Comparison of ENCODE assay signal across 13 mouse cellular contexts in the genomic region with DNA sequence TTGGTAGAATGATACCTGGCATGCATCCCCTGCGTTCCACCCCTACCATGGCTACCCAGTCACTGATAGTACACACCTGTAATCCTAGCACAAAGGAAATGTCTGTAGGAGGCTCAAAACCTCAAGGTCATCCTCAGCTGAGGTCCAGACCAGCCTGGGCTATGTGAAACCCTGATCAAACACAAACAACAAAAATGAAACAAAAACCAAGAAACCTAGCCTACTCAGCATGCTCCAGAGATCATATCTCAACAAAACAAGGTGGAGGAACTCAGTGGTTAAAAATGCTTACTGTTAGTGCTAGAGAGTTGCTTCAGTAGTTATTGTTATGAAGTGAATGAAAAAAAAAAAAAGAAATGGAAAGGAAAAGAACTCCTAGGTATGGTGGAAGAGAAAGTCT. TPM values are rescaled to one million over a fixed set of nuclear protein-coding genes. Genes with fewer than 3 reads are reported as not detected.
DNase-seq lines count a peak whose midpoint lies in the region; ATAC-seq and TF ChIP-seq lines count a peak whose summit lies in the region.
"Had no signal": no experiment of that assay in that cellular context is flagged by ENCODE, and none has a peak within 500 bp of the region (broad histone marks: within the 10 kb centered on the region; RNA-seq: fewer than 3 reads in every experiment).

A gene (minus strand): TSS at position 183 of the 400 bp plus-strand sequence.

- no peak for TF ChIP-seq CTCF in liver, postnatal 0 days (IDR thresholded peaks at IDR 0.05; ENCODE audit: low read depth)

- 82% methylated on average over 1 of the region's 1 CpGs for WGBS in heart, embryonic 15.5 days
- 53% methylated on average over 1 of the region's 1 CpGs for WGBS in liver, postnatal 0 days (ENCODE audit: insufficient replicate concordance)
- WGBS in hindbrain, embryonic 12.5 days, result 92% methylated on average over 1 of the region's 1 CpGs
- WGBS in forebrain, embryonic 10.5 days, result 97% methylated on average over 1 of the region's 1 CpGs

- TF ChIP-seq EP300 in liver, postnatal 0 days (IDR thresholded peaks at IDR 0.05; ENCODE audit: low read depth), result no peak

- intact Hi-C loops in heart, postnatal 25 days (cut with DNase I), result no loop called here

- 0 out of 2 replicates have a peak within 1 kb of the TSS, but pooled peaks have one; percentile 11 for H3K4me3 ChIP-seq in heart, embryonic 15.5 days
- peak within 1 kb of the TSS; percentile 9 for H3K4me3 ChIP-seq in liver, postnatal 0 days (ENCODE audit: low read depth, low read length)
- H3K4me3 ChIP-seq in hindbrain, embryonic 12.5 days, result no peak within 1 kb of the TSS
- no peak within 1 kb of the TSS for H3K4me3 ChIP-seq in forebrain, embryonic 10.5 days
- H3K4me3 ChIP-seq: hindbrain, embryonic 10.5 days; layer of hippocampus, adult 2 months had no signal

- H3K4me2 ChIP-seq in heart, embryonic 15.5 days, result no peak within 1 kb of the TSS; the same call in 1 of the 2 replicates
- peak within 1 kb of the TSS; percentile 44 for H3K4me2 ChIP-seq in liver, postnatal 0 days (ENCODE audit: low read depth, low read length)
- H3K4me2 ChIP-seq in hindbrain, embryonic 12.5 days (replicated peaks), result no peak within 1 kb of the TSS

- H3K27ac ChIP-seq in heart, embryonic 15.5 days, result no peak within 1 kb of the TSS
- H3K27ac ChIP-seq in liver, postnatal 0 days (ENCODE audit: low read depth), result peak within 1 kb of the TSS; percentile 76
- no peak within 1 kb of the TSS for H3K27ac ChIP-seq in hindbrain, embryonic 12.5 days
- no peak within 1 kb of the TSS for H3K27ac ChIP-seq in forebrain, embryonic 10.5 days
- H3K27ac ChIP-seq: hindbrain, embryonic 10.5 days; layer of hippocampus, adult 2 months had no signal

- 0 out of 2 replicates have a peak, but pooled peaks cover 2% of the 10 kb centered on the region for H3K27me3 ChIP-seq in heart, embryonic 15.5 days
- no peaks in the 10 kb centered on the region for H3K27me3 ChIP-seq in liver, postnatal 0 days (ENCODE audit: insufficient read depth, low read length)
- H3K27me3 ChIP-seq in hindbrain, embryonic 12.5 days, result no peaks in the 10 kb centered on the region
- no peaks in the 10 kb centered on the region for H3K27me3 ChIP-seq in forebrain, embryonic 10.5 days (ENCODE audit: poor library complexity, severe bottlenecking)

- no peak for ATAC-seq in heart, embryonic 15.5 days (replicated peaks; ENCODE audit: insufficient number of reproducible peaks, insufficient read depth, low FRiP score, low read depth)
- ATAC-seq in liver, postnatal 0 days, result no peak
- no peak for ATAC-seq in hindbrain, embryonic 12.5 days (ENCODE audit: low FRiP score)

- no peak for DNase-seq in heart, postnatal 25 days (ENCODE audit: low spot score)
- DNase-seq in thymus, postnatal 4 days, result peak; percentile 27
- DNase-seq in thymus, postnatal 14 days, result no peak
- DNase-seq in liver, postnatal 0 days, result no peak
- no peak for DNase-seq in MN1 (ENCODE audit: low spot score)
- no peak for DNase-seq in forebrain, embryonic 10.5 days (ENCODE audit: extremely low spot score, low spot score)
- DNase-seq: kidney, adult 11 months; lung, adult 18-20 months had no signal

- no peaks in the 10 kb centered on the region for H3K9me3 ChIP-seq in heart, embryonic 15.5 days (replicated peaks)
- H3K9me3 ChIP-seq in liver, postnatal 0 days (ENCODE audit: low read length), result 0 out of 2 replicates have a peak, but pooled peaks cover 4% of the 10 kb centered on the region
- H3K9me3 ChIP-seq in hindbrain, embryonic 12.5 days (replicated peaks), result 0 out of 2 replicates have a peak, but pooled peaks cover 5% of the 10 kb centered on the region
- no peaks in the 10 kb centered on the region; the same call in 1 of the 2 replicates for H3K9me3 ChIP-seq in forebrain, embryonic 10.5 days
- H3K9me3 ChIP-seq: hindbrain, embryonic 10.5 days had no signal

- no peak within 1 kb of the TSS for H3K9ac ChIP-seq in heart, embryonic 15.5 days
- H3K9ac ChIP-seq in liver, postnatal 0 days (replicated peaks), result no peak within 1 kb of the TSS
- no peak within 1 kb of the TSS for H3K9ac ChIP-seq in hindbrain, embryonic 12.5 days

- H3K36me3 ChIP-seq in heart, embryonic 15.5 days, result no peaks in the 10 kb centered on the region
- H3K36me3 ChIP-seq in liver, postnatal 0 days (replicated peaks; ENCODE audit: insufficient read depth, low read length), result no peaks in the 10 kb centered on the region
- H3K36me3 ChIP-seq in hindbrain, embryonic 12.5 days, result no peaks in the 10 kb centered on the region
- no peaks in the 10 kb centered on the region for H3K36me3 ChIP-seq in forebrain, embryonic 10.5 days (replicated peaks)
- H3K36me3 ChIP-seq: hindbrain, embryonic 10.5 days had no signal

- H3K4me1 ChIP-seq in heart, embryonic 15.5 days (replicated peaks), result no peaks in the 10 kb centered on the region
- H3K4me1 ChIP-seq in liver, postnatal 0 days (ENCODE audit: insufficient read depth), result 0 out of 2 replicates have a peak, but pooled peaks cover 2% of the 10 kb centered on the region
- H3K4me1 ChIP-seq in hindbrain, embryonic 12.5 days, result no peaks in the 10 kb centered on the region
- no peaks in the 10 kb centered on the region for H3K4me1 ChIP-seq in forebrain, embryonic 10.5 days
- H3K4me1 ChIP-seq: hindbrain, embryonic 10.5 days had no signal

RNA-seq across cellular contexts. Expression of the gene that starts here (rescaled TPM):
- polyA plus RNA-seq in heart, embryonic 15.5 days (2015; fragmentation: Nextera tagmentation; extraction: Ambion mirVana), result 0.64 and 0.86 TPM in 2 replicates
- total RNA-seq in heart, postnatal 25 days (2021), result under 1 TPM; 0.48 to 0.70 TPM
- 1.8 and 2.0 TPM in 2 replicates for polyA plus RNA-seq in liver, postnatal 0 days (2015; fragmentation: Nextera tagmentation; extraction: Ambion mirVana)
- polyA plus RNA-seq in hindbrain, embryonic 12.5 days (2016; fragmentation: Nextera tagmentation; extraction: Ambion mirVana), result 0.12 and 0.35 TPM in 2 replicates
- 0.17 and 0.35 TPM in 2 replicates for polyA plus RNA-seq in forebrain, embryonic 10.5 days (2016; fragmentation: Nextera tagmentation; extraction: Ambion mirVana)
- total RNA-seq: layer of hippocampus, adult 2 months had no signal
- polyA plus RNA-seq: testis, adult 2 months had no signal

Comparison
In these comparisons a context has a peak if more than half of its experiments do, and no peak if none do; other contexts are left out.
1. H3K4me3 ChIP-seq: peak in heart, embryonic 15.5 days (single experiment) and liver, postnatal 0 days (single experiment); none in hindbrain, embryonic 12.5 days (single experiment) and forebrain, embryonic 10.5 days (single experiment).